Mouse (Mus musculus): ENCODE measurements around the gene Fam83e. TPM values are rescaled to one million over a fixed set of nuclear protein-coding genes. Genes with fewer than 3 reads are reported as not detected.

Fam83e gene
- polyA plus RNA-seq (2012; rRNA removed): 0.25 and 0.30 TPM in 2 replicates

DNA sequence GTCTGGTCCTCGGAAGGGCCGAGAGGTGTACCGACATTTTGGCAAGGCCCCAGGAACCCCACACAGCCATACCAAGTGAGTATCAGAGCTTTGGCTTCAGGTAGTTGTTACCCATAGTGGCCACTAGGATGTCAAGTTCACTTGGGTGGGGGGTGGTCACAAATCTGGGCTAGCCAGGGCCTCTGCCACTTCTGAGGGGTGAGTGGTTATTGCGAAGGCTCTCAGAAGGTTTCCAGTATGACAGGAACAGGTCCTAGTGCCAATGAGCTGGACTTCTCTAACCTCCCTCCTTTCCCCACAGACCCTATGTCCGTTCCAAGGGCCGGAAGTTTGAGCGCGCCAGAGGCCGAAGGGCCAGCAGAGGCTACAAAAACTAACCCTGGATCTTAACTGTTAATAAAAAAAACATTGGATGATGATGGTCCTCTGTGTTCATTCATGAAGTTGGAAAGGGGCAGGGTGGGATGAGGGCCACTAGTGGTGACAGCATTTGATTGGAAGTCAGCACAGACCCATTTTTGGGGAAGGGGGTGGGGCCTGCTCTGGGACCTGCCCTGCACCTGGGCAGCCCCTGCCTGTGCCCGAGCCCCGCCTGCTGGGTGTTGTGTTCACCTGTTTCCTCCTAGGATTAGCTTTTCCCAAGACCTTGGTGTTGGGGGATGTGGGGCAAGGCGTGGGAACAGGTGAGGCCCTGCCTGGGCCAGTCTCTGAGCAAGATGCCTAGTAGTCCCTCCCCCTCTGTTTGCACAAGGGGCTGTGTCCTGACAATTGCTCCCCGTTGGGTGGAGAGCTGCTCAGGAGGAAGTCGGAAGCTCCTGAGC is at the start of gene Fam83e:
TSS of gene Fam83e (plus strand) at position 800 of the 821 bp plus-strand sequence.

DNA sequence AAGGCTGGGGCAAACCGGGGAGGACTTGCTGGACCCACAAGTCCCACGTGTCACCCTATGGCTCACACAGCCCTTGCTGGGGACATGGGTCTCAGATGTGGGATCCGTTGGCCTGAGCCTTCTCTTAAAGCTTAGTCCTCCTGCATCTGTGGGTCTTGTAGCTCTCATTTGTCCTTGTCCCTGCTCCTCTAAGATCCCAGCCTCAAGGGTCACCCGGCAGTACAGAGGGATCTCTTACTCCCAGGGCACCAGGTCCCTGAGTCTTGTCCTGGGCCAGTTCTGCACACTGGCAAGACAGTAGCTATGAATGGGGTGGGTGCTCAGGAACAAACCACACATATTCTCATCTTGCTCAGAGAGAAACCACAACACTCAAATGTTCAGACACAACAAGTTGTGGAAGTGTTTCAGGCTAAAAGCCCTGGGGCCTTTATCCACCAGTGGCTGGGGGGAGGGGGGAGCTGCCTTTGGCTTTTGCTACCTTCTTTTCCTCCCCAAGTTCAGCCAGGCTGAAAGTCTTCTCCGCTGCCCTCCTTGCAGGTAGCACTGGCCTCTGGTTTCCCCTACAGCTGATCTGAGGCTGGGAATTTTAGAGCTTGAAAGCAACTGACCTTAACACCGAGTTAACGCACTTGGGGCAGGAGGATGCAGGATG is 37.5 kb upstream of the Fam83e start, which contains the start of gene Ntn5:
TSS of gene Ntn5 (plus strand) at position 627 of the 655 bp plus-strand sequence.

DNA sequence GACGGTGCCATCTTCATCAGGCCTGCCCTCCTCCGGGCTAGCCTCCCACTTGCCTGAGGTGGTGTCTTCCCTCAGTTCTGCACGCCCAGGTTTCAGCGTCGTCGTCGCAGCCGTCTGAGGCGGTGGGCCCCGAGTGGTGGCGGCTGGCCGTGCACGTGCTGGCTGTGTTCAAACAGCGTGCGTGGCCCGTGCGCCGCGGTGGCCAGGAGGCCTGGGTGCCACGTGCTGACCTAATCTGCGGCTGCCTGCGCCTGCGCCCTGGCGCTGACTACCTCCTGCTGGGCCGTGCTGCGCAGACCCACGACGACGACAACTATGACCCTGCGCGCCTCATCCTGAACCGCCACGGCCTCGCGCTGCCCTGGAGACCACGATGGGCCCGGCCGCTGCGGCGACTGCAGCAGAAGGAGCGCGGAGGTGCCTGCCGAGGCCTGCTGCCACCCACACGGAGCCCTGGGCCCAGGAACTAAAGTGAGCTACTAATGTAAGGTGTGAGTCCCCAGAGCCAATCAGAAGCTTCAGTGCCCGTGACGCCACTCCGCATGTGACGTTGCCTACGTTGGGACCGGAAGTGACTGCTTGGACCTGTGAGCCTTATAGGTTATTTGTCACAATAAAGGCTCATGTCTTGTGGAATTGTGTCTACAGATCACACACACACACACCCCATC is 27.0 kb upstream of the Fam83e start, which contains the start of gene Sec1:
TSS of gene Sec1 (minus strand) at position 482 of the 671 bp plus-strand sequence.

DNA sequence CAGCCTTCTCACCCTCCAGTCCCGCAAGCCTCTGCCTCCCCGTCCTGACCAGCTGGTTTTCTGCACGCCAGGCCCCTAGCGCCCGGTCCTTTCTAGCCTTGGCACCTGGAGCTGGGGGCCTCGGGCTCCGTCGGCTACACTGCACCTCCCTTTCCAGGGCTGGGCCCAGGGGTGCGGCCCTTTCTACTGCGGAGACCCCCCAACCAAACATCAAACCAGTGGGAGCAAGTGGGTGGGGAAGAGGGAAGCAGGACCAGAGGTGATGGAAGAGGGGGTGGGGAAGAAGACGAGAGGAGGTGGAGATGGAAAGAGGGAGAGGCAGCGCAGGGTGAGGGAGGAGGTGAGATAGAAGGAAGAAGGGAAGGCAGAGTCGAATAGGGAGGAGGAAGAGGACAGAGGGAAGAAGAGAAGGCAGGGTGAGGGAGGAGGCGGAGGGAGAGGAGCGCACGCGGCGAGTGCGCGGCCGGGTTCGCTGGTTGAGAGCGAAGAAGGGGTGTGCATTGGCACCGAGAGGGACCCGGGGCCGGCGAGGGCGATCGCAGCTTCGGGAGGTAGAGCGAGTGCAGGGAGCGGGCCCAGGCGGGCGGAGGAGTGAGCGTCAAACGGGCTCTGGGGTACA is 21.4 kb upstream of the Fam83e start, which contains the start of gene Car11:
TSS of gene Car11 (plus strand) at position 321 of the 619 bp plus-strand sequence.

DNA sequence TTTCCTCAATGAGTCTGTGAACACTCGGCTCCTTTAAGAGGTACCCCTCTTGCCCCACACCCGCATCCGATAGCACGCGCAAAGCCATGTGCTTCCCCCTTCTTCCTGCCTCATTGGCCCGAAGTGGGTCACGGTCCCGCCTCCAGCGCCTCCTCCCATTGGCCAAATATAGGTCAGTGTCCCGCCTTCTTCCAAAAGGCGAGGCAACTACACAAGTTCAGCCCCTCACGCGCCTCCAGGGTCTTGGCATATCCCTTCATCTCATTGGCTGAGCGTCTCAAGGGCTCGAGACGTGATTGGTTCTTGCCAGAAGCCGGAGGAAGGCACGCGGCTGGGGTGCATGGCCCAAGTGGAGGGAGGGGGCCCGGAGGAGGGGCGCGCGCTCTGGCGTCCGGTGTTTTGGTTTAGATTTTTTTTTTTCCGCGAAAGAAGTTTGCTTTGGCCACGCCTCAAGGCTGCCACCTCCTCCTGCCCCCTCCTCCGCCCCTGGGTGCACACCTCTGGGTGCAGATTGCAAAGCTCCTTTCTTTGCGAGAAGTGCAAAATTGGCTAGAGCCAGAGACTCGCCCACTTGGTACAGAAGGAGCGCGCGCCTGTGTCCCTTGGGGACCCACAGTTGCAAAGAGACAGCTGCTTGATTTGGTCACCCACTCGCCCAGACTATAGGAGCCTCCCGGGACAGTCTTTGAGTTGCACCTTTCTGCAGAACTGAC is 16.1 kb upstream of the Fam83e start, which contains the start of gene Dbp:
TSS of gene Dbp (plus strand) at position 359 of the 713 bp plus-strand sequence.

DNA sequence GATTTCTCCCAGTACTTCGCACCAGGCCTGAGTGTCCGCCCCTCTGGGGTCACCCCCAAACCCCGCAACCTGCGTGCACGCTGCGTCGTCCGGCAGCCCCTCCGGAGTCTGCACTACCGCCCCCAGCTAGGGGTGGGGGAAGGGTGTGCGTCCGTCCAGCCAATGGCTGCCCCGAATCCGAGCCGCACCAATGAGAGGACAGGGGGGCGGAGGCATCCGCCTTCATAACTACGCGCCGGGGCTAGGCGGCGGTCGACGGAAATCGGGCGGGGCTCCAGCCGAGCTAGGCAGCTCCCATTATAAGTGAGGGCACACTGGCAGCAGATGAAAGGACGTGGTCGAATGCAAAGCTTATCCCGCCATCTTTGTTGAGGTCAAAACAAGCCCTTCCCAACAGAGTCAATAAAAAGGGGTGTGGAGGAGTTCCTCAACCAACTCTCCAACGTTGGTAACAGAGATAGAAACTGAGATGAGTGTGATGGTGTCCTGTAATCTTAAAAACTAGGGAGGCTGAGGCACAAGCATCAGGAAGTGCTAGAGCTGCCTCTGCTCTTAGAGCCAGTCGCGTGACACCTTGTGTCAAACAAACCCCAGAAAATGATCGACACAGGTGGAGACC is 5.8 kb upstream of the Fam83e start, which contains the start of gene Rpl18:
TSS of gene Rpl18 (plus strand) at position 368 of the 619 bp plus-strand sequence.

DNA sequence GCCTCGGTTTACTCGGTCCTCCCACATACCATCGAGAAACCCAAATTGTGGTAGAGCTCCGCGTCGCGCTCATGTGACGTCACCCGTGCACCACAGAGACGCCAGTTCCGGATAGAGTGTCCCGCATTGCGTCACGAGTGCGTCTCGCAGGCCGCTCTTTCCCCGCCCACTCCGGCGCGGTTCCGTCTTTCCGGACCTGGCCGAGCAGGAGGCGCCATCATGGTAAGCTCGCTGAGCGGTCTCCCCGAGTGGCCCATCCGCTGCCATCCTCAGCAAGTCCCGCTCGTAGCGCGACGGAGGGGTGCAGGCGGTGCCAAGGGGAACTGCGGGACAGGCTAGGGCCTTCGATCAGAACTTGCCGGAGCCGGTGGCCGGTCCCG is 3.1 kb upstream of the Fam83e start, which contains the start of gene Sphk2:
TSS of gene Sphk2 (minus strand) at position 85 of the 380 bp plus-strand sequence.

DNA sequence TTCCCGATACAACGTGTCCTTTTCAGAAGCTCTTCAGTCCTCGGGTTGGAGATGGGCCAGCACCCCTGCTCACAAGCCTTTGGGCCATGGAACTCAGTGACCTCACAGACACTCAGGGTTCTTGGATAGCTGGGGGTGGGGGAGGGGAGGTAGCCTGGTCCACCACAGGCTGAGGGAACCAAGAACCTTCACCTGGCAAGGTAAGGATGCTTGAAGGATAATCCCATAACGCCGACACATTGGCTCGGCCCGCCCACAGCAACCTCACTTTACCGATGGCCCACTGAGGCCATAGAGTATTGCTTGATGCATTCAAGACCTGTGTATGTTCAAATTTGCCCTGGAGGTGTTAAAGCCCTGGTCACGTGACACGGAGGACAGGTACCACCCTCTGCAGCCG is 4.7 kb downstream of the Fam83e start, which contains the start of gene Spaca4:
TSS of gene Spaca4 (minus strand) at position 101 of the 400 bp plus-strand sequence.

Other genes with a start within 250 kb of the Fam83e start
- gene Tulp2, start 239.3 kb upstream of the Fam83e start, polyA plus RNA-seq (2012; rRNA removed): 0.22 and 0.32 TPM in 2 replicates
- gene Gm45808, start 234.4 kb upstream of the Fam83e start, polyA plus RNA-seq (2012; rRNA removed): 0.17 TPM in 1 of 2 replicates, not detected in the other
- gene Dhdh, start 232.4 kb upstream of the Fam83e start, polyA plus RNA-seq (2012; rRNA removed): 3.0 and 3.2 TPM in 2 replicates
- 99.6 and 103 TPM in 2 replicates for gene Nucb1, start 210.8 kb upstream of the Fam83e start, polyA plus RNA-seq (2012; rRNA removed)
- gene Ppp1r15a, start 194.9 kb upstream of the Fam83e start, polyA plus RNA-seq (2012; rRNA removed): 13.4 and 14.0 TPM in 2 replicates
- gene Plekha4, start 194.9 kb upstream of the Fam83e start, polyA plus RNA-seq (2012; rRNA removed): 2.4 and 6.4 TPM in 2 replicates
- 0.10 and 0.53 TPM in 2 replicates for gene Hsd17b14, start 166.3 kb upstream of the Fam83e start, polyA plus RNA-seq (2012; rRNA removed)
- gene Bcat2, start 151.1 kb upstream of the Fam83e start, polyA plus RNA-seq (2012; rRNA removed): 36.4 and 37.4 TPM in 2 replicates
- gene Fgf21, start 105.7 kb upstream of the Fam83e start, polyA plus RNA-seq (2012; rRNA removed): not detected in 2 replicates
- 0.04 and 0.21 TPM in 2 replicates for gene Fut1, start 103.9 kb upstream of the Fam83e start, polyA plus RNA-seq (2012; rRNA removed)
- 0.10 and 0.19 TPM in 2 replicates for gene Izumo1, start 99.4 kb upstream of the Fam83e start, polyA plus RNA-seq (2012; rRNA removed)
- 15.5 and 16.0 TPM in 2 replicates for gene Rasip1, start 93.7 kb upstream of the Fam83e start, polyA plus RNA-seq (2012; rRNA removed)
- 2.7 and 4.2 TPM in 2 replicates for gene Mamstr, start 81.2 kb upstream of the Fam83e start, polyA plus RNA-seq (2012; rRNA removed)
- gene Fut2, start 54.8 kb upstream of the Fam83e start, polyA plus RNA-seq (2012; rRNA removed): 0.06 and 0.07 TPM in 2 replicates
- 0.48 and 0.64 TPM in 2 replicates for gene Ntn5, start 37.2 kb upstream of the Fam83e start, polyA plus RNA-seq (2012; rRNA removed)
- gene Sec1, start 26.8 kb upstream of the Fam83e start, polyA plus RNA-seq (2012; rRNA removed): 0.43 and 0.63 TPM in 2 replicates
- 162 and 178 TPM in 2 replicates for gene Car11, start 21.4 kb upstream of the Fam83e start, polyA plus RNA-seq (2012; rRNA removed)
- 12.3 and 12.4 TPM in 2 replicates for gene Dbp, start 16.1 kb upstream of the Fam83e start, polyA plus RNA-seq (2012; rRNA removed)
- 517 and 597 TPM in 2 replicates for gene Rpl18, start 5.8 kb upstream of the Fam83e start, polyA plus RNA-seq (2012; rRNA removed)
- 24.6 and 26.1 TPM in 2 replicates for gene Sphk2, start 3.2 kb upstream of the Fam83e start, polyA plus RNA-seq (2012; rRNA removed)
- gene Spaca4, start 4.6 kb downstream of the Fam83e start, polyA plus RNA-seq (2012; rRNA removed): not detected in 2 replicates
- 215 and 251 TPM in 2 replicates for gene Lmtk3, start 62.5 kb downstream of the Fam83e start, polyA plus RNA-seq (2012; rRNA removed)
- gene Sult2b1, start 63.5 kb downstream of the Fam83e start, polyA plus RNA-seq (2012; rRNA removed): 6.0 and 6.2 TPM in 2 replicates
- gene Cyth2, start 93.4 kb downstream of the Fam83e start, polyA plus RNA-seq (2012; rRNA removed): 223 and 229 TPM in 2 replicates
- gene Kcnj14, start 103.6 kb downstream of the Fam83e start, polyA plus RNA-seq (2012; rRNA removed): 2.0 and 2.3 TPM in 2 replicates
- 21.7 and 23.2 TPM in 2 replicates for gene Grwd1, start 109.7 kb downstream of the Fam83e start, polyA plus RNA-seq (2012; rRNA removed)
- gene Kdelr1, start 151.6 kb downstream of the Fam83e start, polyA plus RNA-seq (2012; rRNA removed): 182 and 199 TPM in 2 replicates
- 23.7 and 25.3 TPM in 2 replicates for gene Grin2d, start 157.2 kb downstream of the Fam83e start, polyA plus RNA-seq (2012; rRNA removed)
- 0.15 and 0.18 TPM in 2 replicates for gene Syngr4, start 175.5 kb downstream of the Fam83e start, polyA plus RNA-seq (2012; rRNA removed)
- gene Tmem143, start 175.7 kb downstream of the Fam83e start, polyA plus RNA-seq (2012; rRNA removed): 21.2 and 24.5 TPM in 2 replicates
- 21.5 and 25.1 TPM in 2 replicates for gene Emp3, start 200.2 kb downstream of the Fam83e start, polyA plus RNA-seq (2012; rRNA removed)
- gene Ccdc114, start 202.9 kb downstream of the Fam83e start, polyA plus RNA-seq (2012; rRNA removed): 6.0 and 7.1 TPM in 2 replicates